Mouse (Mus musculus): Measurements from ENCODE around the gene Gstm5.

DNA sequence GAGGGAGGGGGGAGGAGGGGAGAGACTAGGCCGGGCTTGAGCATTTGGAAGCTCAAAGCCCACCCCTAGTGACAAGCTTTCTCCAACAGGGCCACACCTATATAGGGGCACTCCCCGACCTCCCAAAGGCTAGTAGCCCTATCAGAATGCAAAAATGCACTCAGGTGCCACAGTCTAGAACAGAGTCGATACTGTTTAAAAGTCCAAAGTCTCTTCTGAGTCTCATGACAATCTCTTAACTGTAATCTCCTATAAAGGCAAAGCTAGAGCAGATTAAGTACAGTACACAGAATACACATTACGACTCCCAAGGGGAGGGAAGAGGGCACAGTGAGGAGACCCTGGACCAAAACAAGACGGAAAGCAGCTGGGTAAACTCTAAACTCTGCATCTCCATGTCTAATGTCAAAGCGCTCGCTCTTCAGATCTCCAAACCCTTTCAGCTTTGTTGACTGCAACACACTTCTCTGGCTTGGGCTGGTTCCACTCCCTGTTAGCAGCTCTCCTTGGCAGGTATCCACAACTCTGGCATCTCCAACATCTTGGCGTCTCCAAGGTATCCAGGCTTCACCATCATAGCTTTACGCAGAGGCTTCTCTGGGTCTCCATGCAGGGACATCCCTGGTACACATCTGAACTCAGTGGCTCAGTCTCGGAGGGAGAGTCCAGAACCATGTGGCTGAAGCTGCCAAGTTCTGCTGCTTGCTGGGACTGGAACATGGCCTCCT, 30.1 kb upstream of the Gstm5 start:
- TF ChIP-seq POLR2A (IDR thresholded peaks at IDR 0.05; ENCODE audit: borderline replicate concordance, low read depth, low read length) (no peak), CTCF (IDR thresholded peaks at IDR 0.05; ENCODE audit: low read depth, low read length) (no peak)
